Mouse (Mus musculus) myocyte (in vitro differentiated cells): ENCODE results near the gene Slc39a11.

Source experiments
- CEBPB ChIP-seq: IDR thresholded peaks from 2 replicates; pipeline ENCODE4 v1.6.1; 2011; ENCODE audit warnings: mild to moderate bottlenecking, moderate library complexity; ENCODE audit not compliant: poor library complexity, insufficient read depth, severe bottlenecking
- E2F4 ChIP-seq: IDR thresholded peaks from one replicate; pipeline ENCODE4 v1.6.1; 2011; ENCODE audit warnings: mild to moderate bottlenecking, control low read depth, moderate library complexity; ENCODE audit not compliant: insufficient read depth
- MAX ChIP-seq: IDR thresholded peaks from one replicate; pipeline ENCODE4 v1.6.1; 2011; ENCODE audit warnings: low read depth, mild to moderate bottlenecking, control low read depth
- POLR2A ChIP-seq: IDR thresholded peaks from one replicate; pipeline ENCODE4 v1.6.1; 2011; ENCODE audit warnings: low read depth, mild to moderate bottlenecking, control low read depth, moderate library complexity; ENCODE audit not compliant: insufficient read length
- POLR2AphosphoS2 ChIP-seq: IDR thresholded peaks from one replicate; pipeline ENCODE4 v1.6.1; 2011; ENCODE audit warnings: low read depth, control low read depth; ENCODE audit not compliant: insufficient read length
- TCF12 ChIP-seq: IDR thresholded peaks from one replicate; pipeline ENCODE4 v1.6.1; 2011; ENCODE audit warnings: mild to moderate bottlenecking, control low read depth; ENCODE audit not compliant: poor library complexity, insufficient read depth, severe bottlenecking
- USF1 ChIP-seq: IDR thresholded peaks from one replicate; pipeline ENCODE4 v1.6.1; 2011; ENCODE audit warnings: low read depth, mild to moderate bottlenecking, control low read depth, moderate library complexity

GRCm38 (mm10) chr11:113294518-113294917 is 355.4 kb downstream of the Slc39a11 start:
- no peak for TF ChIP-seq POLR2AphosphoS2
- no peak for TF ChIP-seq TCF12
- no peak for TF ChIP-seq POLR2A
- no peak for TF ChIP-seq E2F4
- TF ChIP-seq USF1 = no peak
- TF ChIP-seq MAX = no peak
- TF ChIP-seq CEBPB = no peak
